Mouse (Mus musculus) liver, adult (tissue): ENCODE results near the gene Atp1a1.
A peak's percentile ranks its signal among the peaks of the same experiment; 100 is the strongest.

ENCODE experiments used
- GATA4 ChIP-seq: IDR thresholded peaks from 2 replicates; pipeline ENCODE4 v1.6.1; 2014; ENCODE audit warnings: mild to moderate bottlenecking, low read length; ENCODE audit not compliant: insufficient replicate concordance

Atp1a1 gene

DNA sequence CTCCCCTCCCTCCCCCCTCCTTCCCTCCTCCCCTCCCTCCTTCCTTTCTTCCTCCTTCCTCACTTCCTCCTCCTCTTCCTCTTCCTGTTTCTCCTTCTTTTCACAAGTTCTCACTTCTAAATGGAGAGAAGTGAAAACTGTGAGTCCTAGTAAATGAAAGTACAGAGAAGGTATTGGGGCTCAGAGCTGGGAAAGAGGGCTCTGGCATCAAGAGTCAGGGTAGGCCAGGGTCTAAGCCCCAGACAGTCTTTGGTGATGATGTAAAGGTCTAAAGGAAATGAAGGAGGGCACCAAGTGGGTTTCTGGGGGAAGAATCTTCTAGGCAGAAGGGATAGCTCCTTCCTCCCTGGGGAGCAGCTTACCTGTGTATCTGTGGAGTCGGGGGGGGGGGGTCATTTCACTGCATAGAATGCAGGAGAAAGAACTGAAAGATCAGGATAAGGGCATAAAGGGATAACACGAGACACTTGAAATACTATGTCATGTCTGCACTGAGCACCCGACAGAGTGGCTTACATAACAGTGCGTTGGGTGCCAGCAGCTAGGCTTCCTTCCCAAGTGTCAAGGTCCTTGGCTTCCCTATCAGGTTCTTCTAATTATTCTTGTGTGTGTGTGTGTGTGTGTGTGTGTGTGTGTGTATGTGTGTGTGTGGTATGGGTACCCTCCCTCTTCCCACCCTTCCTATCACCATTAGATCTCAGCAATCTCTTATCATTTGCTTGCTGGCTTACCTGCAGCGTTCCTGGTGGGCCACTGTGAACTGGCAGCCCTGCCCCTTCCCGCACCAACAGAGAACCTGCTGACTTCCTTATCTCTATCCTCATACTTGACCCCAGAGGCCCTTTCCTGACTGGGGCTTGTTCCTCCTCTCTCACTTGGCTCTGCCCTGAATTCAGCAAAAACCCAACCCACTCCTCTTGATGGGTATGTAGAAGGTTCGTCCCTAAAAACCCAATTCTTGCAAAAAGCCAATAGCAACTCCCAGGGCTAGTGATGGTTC lies 51.6 kb downstream of the Atp1a1 start:
- no peak for TF ChIP-seq GATA4

- peak; percentile 77; the same call in 1 of the 2 replicates for TF ChIP-seq GATA4
Observed at GRCm38 (mm10) chr3:101551457-101552230, 52.8 kb downstream of the Atp1a1 start.

GRCm38 (mm10) chr3:101549749-101550148 lies 54.7 kb downstream of the Atp1a1 start:
- TF ChIP-seq GATA4: no peak

GRCm38 (mm10) chr3:101544116-101544515 lies 60.4 kb downstream of the Atp1a1 start:
- no peak for TF ChIP-seq GATA4

DNA sequence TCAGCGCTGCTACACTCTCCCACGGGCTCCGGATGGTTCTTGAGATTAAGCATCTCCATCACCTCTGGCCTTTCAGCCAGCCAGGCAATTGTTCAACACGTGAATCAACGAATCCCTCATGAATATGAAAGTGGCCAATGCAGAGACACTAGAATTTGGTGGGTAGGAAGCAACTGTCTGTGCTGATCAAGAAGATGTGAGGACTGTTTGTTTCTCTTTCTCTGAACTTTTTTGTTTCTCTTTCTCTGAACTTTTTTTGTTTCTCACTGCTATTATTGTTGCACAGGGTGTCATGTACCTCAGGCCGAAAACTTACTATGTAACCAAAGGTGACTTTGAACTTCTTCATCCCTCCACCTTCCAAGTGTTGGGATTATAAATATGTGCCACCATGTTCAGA lies 62.9 kb downstream of the Atp1a1 start:
- no peak for TF ChIP-seq GATA4

DNA sequence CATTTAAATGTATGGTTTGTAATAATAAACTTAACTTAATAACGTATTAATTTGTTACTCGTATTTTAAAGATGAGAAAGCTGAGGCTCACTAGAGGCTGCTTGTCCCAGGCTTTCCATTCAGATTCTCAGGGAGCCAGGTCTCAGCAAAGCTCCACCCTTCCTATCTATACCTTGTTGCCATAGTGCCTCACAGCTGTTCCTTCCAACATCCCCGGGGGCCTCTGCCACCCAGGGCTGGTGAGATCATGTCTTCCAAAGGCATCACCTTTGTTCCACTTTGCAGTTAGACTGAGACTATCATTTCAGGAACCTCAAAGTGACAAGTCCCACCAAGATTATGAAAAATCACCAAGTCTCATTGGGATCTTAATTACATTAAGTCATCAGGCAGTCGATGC lies 63.9 kb downstream of the Atp1a1 start:
- no peak for TF ChIP-seq GATA4

- TF ChIP-seq GATA4: no peak
Observed at GRCm38 (mm10) chr3:101536322-101536721, 68.2 kb downstream of the Atp1a1 start.

DNA sequence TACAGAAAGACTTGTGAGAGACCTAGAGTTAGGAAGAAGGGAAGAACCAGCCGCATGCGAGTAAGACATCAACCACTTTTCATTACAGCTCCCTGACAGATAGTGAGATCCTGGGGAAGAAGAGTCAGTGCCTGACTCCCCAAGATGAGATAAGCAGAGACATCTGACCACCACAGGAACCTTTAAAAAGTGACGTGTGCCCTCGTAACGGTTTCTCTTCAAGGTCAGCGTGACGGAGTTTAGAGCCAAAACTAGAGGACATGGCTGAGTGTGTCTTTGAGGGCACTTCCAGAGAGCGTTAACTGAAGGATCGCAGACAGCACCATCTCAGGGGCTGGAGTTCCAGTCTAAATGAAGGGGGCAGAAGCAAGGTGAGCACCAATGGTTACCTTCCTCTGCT lies 70.2 kb downstream of the Atp1a1 start:
- no peak for TF ChIP-seq GATA4

- no peak for TF ChIP-seq GATA4
Observed at GRCm38 (mm10) chr3:101533373-101533772, 71.1 kb downstream of the Atp1a1 start.

DNA sequence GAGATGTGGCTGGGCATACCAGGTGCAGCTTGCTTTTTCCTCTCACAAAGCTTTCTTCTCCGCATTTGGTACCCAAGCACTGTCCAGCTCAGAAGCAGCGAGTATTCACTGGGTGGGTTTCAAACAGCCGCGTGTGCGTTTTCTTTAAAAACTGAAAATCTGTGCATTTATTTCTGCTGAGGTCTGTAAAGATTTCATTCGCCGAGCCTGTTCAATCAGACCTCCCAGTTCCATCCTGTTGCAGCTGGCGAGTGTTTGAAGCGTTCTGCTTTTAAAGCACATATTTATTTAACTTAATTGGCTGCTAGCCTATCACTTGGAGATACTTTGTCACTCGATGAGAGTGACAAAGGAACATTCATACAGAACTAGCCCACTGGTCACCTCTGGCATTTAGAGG lies 73.6 kb downstream of the Atp1a1 start:
- TF ChIP-seq GATA4: no peak

GRCm38 (mm10) chr3:101528900-101529594 lies 75.4 kb downstream of the Atp1a1 start:
- no peak for TF ChIP-seq GATA4

- TF ChIP-seq GATA4: no peak
Observed at GRCm38 (mm10) chr3:101528157-101528899, 76.2 kb downstream of the Atp1a1 start.

GRCm38 (mm10) chr3:101526603-101527002 lies 77.9 kb downstream of the Atp1a1 start:
- no peak for TF ChIP-seq GATA4
